Mouse (Mus musculus) midbrain, embryonic 16.5 days (tissue): Measurements from ENCODE around the gene Idua. TPM values are rescaled to one million over a fixed set of nuclear protein-coding genes. Genes with fewer than 3 reads are reported as not detected.
A peak's percentile ranks its signal among the peaks of the same experiment; 100 is the strongest.

Experiments
- ATAC-seq: fragments of 200-750 bp; cut with Nextera tagmentation; 2 replicates; pipeline ENCODE4 v1.8.0; 2017; ENCODE audit warnings: moderate TSS enrichment
- H3K27ac ChIP-seq: fragments of 300-500 bp; sonication (generic); 2 replicates; pipeline ENCODE4 v1.5.1; 2014; ENCODE audit warnings: mild to moderate bottlenecking, low read length, mixed read lengths
- H3K27me3 ChIP-seq: fragments of 300-500 bp; sonication (generic); 2 replicates; pipeline ENCODE4 v1.6.1; 2014; ENCODE audit warnings: low read depth, low read length, mixed read lengths; ENCODE audit not compliant: control insufficient read depth, insufficient read depth
- H3K36me3 ChIP-seq: fragments of 300-500 bp; sonication (generic); 2 replicates; pipeline ENCODE4 v1.6.1; 2014; ENCODE audit warnings: mild to moderate bottlenecking, low read length, moderate library complexity, mixed read lengths; ENCODE audit not compliant: control insufficient read depth, insufficient read depth
- H3K4me1 ChIP-seq: fragments of 300-500 bp; sonication (generic); 2 replicates; pipeline ENCODE4 v1.6.1; 2014; ENCODE audit warnings: mild to moderate bottlenecking, low read length, mixed read lengths; ENCODE audit not compliant: control insufficient read depth, insufficient read depth
- H3K4me2 ChIP-seq: fragments of 300-500 bp; sonication (generic); 2 replicates; pipeline ENCODE4 v1.6.1; 2014; ENCODE audit warnings: mild to moderate bottlenecking, low read length, mixed read lengths
- H3K4me3 ChIP-seq: fragments of 300-500 bp; sonication (generic); 2 replicates; pipeline ENCODE4 v1.5.1; 2014; ENCODE audit warnings: low read depth, mild to moderate bottlenecking, low read length, moderate library complexity, mixed read lengths
- H3K9ac ChIP-seq: fragments of 300-500 bp; sonication (generic); 2 replicates; pipeline ENCODE4 v1.6.1; 2014; ENCODE audit warnings: low read depth, low read length, mixed read lengths
- H3K9me3 ChIP-seq: fragments of 300-500 bp; sonication (generic); replicated peaks from 2 replicates; pipeline ENCODE4 v1.6.1; 2014; ENCODE audit warnings: mild to moderate bottlenecking, low read length, mixed read lengths; ENCODE audit not compliant: control insufficient read depth, poor library complexity, severe bottlenecking
- WGBS: fragments of 180-500 bp; shearing (Covaris S2); extraction: QIAGEN DNeasy Blood & Tissue Kit; methylation state at CpG from one replicate; pipeline ENCODE4 v1.1.7; 2014; 5-methylcytosine and 5-hydroxymethylcytosine counted together
- polyA plus RNA-seq: library from polyadenylated mRNA; unstranded; fragments of >200 nt; fragmentation: Nextera tagmentation; extraction: Ambion mirVana; gene quantifications from 2 replicates; pipeline ENCODE4 v1.2.1, GENCODE M21; 2015

Gene Idua
- polyA plus RNA-seq, 1 experiment from 2014 or later, result 14.4 TPM

DNA sequence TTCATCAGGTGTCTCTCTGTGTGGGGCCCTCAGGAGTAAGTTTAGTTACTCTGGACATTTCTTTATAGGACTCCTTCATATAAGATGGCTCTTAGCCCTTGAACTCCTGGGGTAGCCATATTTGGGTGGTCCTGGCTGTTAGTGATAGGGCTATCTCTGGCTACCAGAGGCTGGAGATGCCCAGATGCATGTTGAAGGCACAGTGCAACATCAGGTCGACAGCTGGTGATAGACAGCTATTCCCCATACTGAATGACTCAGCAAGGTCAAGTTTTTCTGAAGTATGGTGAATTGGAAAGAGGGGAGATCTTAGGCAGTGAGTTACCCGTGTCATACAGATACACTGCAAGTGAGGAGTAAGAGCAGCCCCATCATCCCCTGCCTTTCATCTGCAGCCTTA, 47.6 kb downstream of the Idua start:
- Histone ChIP-seq H3K27me3 (no peaks in the 10 kb centered on the region), H3K4me2 (no peak overlapping the region), H3K4me3 (no peak overlapping the region), H3K9ac (no peak overlapping the region), H3K4me1 (no peaks in the 10 kb centered on the region), H3K9me3 (no peaks in the 10 kb centered on the region), H3K36me3 (no peaks in the 10 kb centered on the region), H3K27ac (no peak overlapping the region)
- ATAC-seq, result no peak
- WGBS, result 91% methylated on average over 2 of the region's 2 CpGs

DNA sequence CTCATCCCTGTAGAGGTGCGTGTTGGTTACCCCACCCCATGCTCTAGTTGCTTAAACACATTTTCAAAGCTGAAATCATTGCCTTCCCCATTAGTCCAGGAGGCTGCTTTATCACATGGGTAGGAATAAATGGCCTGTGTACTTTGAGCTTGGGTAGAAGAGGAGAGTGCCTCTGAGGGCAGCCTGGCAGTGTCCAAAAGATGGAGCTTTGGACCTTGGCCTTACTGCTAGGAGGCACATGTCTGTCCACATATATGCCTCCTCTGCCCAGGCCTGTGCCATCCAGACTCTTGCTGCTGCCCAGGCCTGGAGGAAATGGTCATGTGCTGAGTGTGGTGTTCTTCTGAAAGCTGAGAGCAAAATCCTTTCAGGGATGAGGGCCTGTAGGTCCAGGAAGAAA, 48.3 kb downstream of the Idua start:
- no peaks in the 10 kb centered on the region for H3K36me3 ChIP-seq
- 100% methylated on average over 1 of the region's 1 CpGs for WGBS

DNA sequence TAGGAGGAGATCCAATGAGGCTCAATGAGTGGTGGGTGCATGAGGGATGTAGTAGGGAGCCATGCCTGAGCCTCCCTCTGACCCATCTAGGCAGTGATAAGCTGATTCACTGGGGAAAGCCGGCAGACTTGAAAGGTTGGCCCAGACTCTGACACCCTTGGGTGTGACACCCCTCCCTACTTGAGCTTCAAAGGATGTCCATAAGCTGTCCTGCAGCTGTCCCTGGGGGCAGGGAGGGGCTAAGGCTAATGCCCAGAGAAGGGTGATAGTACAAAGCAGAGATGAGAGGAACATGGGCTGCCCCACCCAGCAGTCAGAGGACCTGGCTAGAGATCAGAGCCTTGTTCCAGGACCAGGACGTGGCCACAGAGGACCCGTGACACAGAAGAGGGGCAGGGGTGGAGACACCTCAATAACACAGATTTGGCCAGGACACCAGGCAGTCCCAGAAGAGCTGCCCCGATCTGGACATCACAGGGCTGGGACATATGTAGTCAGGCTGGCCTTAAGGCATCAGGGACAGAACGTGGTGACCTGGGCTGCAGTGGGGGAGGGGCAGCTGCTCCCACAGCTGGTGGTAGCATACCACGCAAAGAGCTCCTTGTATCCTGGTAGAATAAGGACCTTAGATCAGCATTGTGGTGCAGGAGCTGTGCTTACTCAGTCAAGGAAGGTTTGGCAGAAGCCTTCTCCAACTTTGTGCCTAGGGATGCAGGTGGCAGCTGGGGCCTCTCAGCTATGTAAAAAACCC, 49.0 kb downstream of the Idua start:
- Histone ChIP-seq H3K9me3 (no peaks in the 10 kb centered on the region), H3K9ac (no peak overlapping the region), H3K36me3 (no peaks in the 10 kb centered on the region), H3K4me3 (no peak overlapping the region), H3K4me2 (no peak overlapping the region), H3K4me1 (no peaks in the 10 kb centered on the region), H3K27ac (no peak overlapping the region), H3K27me3 (no peaks in the 10 kb centered on the region)
- ATAC-seq, result no peak
- 73% methylated on average over 6 of the region's 6 CpGs for WGBS

More for the DNA sequence above, 48.3 kb downstream of the Idua start:
- H3K4me1 ChIP-seq, result no peaks in the 10 kb centered on the region
- no peak overlapping the region for H3K9ac ChIP-seq
- no peaks in the 10 kb centered on the region for H3K27me3 ChIP-seq
- H3K27ac ChIP-seq, result no peak overlapping the region
- H3K4me3 ChIP-seq, result no peak overlapping the region
- no peaks in the 10 kb centered on the region for H3K9me3 ChIP-seq
- H3K4me2 ChIP-seq, result no peak overlapping the region
- no peak for ATAC-seq

DNA sequence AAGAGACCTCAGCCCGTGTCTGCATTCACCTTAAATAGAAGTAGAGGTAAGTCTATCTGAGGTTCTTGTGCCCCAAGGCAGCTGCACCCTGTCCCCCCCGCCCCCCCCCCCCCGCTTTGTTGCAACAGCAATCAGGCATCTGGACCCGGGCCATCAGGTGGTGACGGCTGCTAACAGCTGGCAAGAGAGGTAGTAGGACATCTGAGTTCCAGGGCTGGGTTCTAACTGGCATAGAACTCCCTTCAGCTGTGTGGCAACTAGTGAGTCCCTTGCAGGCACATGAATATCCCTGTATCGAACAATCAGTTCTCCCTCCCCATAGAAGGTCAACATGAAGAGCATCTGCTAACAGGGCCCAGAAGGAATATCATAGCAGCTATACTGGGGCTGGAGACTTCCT, 51.8 kb downstream of the Idua start:
- 84% methylated on average over 6 of the region's 6 CpGs for WGBS
- no peak for ATAC-seq
- Histone ChIP-seq H3K36me3 (no peaks in the 10 kb centered on the region), H3K4me1 (no peaks in the 10 kb centered on the region), H3K9me3 (no peaks in the 10 kb centered on the region), H3K4me2 (no peak overlapping the region), H3K27ac (no peak overlapping the region), H3K9ac (no peak overlapping the region), H3K4me3 (no peak overlapping the region), H3K27me3 (no peaks in the 10 kb centered on the region)

DNA sequence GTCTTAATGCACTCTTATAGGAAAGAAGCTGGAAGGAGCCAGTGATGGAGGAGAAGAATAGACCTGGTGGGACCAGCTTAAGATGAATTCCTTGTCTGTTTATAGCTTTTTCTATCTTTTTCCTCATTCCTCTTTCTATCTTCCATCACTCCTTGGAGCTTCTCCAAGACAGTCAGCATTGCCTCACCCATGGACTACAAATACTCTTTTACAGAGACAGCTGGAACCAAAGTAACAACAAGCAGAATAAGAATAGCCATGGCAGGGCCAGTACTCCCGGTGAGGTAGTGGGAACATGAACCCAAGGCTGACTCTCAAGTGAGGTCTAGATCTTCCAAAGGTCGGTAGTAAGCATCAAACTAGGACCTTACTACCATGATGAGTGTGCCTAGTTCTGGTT, 53.0 kb downstream of the Idua start:
- Histone ChIP-seq H3K27me3 (no peaks in the 10 kb centered on the region), H3K4me2 (no peak overlapping the region), H3K4me1 (no peaks in the 10 kb centered on the region), H3K9ac (no peak overlapping the region), H3K27ac (no peak overlapping the region), H3K9me3 (no peaks in the 10 kb centered on the region), H3K4me3 (no peak overlapping the region), H3K36me3 (no peaks in the 10 kb centered on the region)
- ATAC-seq, result no peak
- WGBS, result 87% methylated on average over 2 of the region's 2 CpGs

DNA sequence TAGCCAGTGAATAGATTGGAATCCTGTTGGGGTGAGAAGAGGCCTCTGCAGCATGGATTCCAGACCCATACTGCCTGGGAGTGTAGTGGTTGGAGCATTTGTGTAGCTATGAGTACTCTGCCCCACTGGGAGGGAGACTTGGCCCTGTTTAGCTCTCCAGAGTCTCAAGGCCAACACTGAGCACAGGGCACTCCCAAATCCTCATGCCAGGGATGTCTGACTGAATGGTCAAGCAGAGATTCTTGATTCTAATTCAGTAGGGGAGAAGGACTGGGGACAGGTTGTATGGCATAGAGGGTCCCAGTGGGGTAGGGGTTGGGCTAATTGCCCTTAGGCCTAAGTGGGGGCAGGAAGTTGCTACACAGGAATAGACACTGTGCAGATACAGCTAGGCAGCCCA, 53.6 kb downstream of the Idua start:
- H3K36me3 ChIP-seq, result no peaks in the 10 kb centered on the region
- no peak overlapping the region for H3K27ac ChIP-seq
- no peak overlapping the region for H3K9ac ChIP-seq
- no peaks in the 10 kb centered on the region for H3K4me1 ChIP-seq
- no peak for ATAC-seq
- no peak overlapping the region for H3K4me2 ChIP-seq
- no peaks in the 10 kb centered on the region for H3K27me3 ChIP-seq
- no peak overlapping the region for H3K4me3 ChIP-seq
- H3K9me3 ChIP-seq, result no peaks in the 10 kb centered on the region

DNA sequence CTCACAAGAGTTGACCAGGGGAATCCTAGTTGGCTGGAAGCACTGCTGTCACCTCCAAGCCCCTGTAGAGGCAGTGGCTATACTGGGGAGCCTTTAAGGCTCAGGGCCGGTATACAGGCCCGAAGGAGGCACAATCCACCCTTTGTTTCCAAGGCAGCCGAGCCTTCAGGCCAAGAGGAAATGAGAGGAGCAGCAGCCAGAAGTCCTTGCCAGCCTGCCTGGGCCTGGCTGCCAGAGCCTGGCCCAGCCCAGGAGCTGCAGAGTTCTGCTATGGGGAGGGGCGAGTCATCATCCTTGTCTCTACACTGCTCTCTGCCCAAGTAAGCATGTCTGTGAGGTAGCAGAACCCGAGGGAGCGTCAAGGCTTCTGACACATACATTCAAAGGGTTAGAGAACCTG, 54.0 kb downstream of the Idua start:
- Histone ChIP-seq H3K9me3 (no peaks in the 10 kb centered on the region), H3K36me3 (no peaks in the 10 kb centered on the region), H3K9ac (no peak overlapping the region), H3K4me2 (no peak overlapping the region), H3K4me3 (no peak overlapping the region), H3K27me3 (no peaks in the 10 kb centered on the region), H3K27ac (no peak overlapping the region), H3K4me1 (no peaks in the 10 kb centered on the region)
- peak; percentile 80 for ATAC-seq
- 64% methylated on average over 6 of the region's 6 CpGs for WGBS

DNA sequence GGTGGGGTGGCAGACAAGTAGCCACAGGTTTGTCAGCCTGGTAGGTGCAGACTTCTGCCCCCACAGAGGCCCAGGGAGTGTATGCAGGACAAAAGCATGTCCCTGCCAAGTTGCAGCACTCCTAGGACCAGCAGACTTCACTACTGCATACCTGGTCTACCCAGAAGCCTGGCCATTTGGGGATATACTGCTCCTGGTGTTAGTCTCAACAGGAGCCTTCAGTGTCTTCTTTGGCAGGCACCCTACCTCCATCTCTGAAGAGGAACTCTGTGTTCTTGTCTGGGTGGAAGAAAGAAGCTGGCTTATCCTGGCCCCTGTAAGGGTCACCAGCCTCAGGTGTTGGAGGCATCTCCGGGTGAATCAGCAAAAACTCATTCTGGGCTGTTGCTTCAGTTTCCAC, 55.8 kb downstream of the Idua start:
- Histone ChIP-seq H3K9ac (no peak overlapping the region), H3K27me3 (no peaks in the 10 kb centered on the region), H3K27ac (no peak overlapping the region), H3K9me3 (no peaks in the 10 kb centered on the region), H3K4me2 (no peak overlapping the region), H3K4me3 (no peak overlapping the region), H3K36me3 (no peaks in the 10 kb centered on the region), H3K4me1 (no peaks in the 10 kb centered on the region)
- no peak for ATAC-seq
- WGBS, result 88% methylated on average over 1 of the region's 1 CpGs

DNA sequence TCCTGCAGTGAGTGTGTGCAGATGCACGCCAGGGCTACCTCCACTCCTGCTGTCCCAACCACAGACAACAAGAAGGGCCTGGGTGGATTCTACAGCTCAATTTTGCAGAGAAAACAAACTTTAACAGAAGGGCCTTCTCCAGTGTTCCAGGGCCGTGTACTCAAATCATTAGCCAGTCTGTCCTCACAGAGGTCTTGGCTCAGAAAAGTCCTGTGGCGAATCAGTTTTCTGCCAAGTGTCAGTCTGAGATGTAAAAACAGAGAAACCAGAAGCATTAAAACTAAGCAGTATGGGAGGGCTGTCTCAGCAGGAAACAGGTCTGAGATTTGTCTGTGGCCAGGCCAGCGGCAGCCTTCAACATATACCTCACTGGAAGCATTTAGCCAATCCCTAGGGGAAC, 57.9 kb downstream of the Idua start:
- no peak for ATAC-seq
- WGBS, result 35% methylated on average over 4 of the region's 4 CpGs
- Histone ChIP-seq H3K9me3 (no peaks in the 10 kb centered on the region), H3K9ac (no peak overlapping the region), H3K36me3 (no peaks in the 10 kb centered on the region), H3K4me2 (no peak overlapping the region), H3K27me3 (no peaks in the 10 kb centered on the region), H3K4me3 (no peak overlapping the region), H3K27ac (no peak overlapping the region), H3K4me1 (no peaks in the 10 kb centered on the region)
